Mouse (Mus musculus) urinary bladder, postnatal 0 days (tissue): Measurements from ENCODE around the gene Vmn2r110. TPM values are rescaled to one million over a fixed set of nuclear protein-coding genes. Genes with fewer than 3 reads are reported as not detected.

Source experiments
- polyA plus RNA-seq: library from polyadenylated mRNA; unstranded; fragments of >200 nt; fragmentation: Nextera tagmentation; extraction: Ambion mirVana; gene quantifications from 2 replicates; pipeline ENCODE4 v1.2.1, GENCODE M21; 2015

Vmn2r110 gene
- 0.01 TPM in 1 of 2 replicates, not detected in the other for polyA plus RNA-seq

DNA sequence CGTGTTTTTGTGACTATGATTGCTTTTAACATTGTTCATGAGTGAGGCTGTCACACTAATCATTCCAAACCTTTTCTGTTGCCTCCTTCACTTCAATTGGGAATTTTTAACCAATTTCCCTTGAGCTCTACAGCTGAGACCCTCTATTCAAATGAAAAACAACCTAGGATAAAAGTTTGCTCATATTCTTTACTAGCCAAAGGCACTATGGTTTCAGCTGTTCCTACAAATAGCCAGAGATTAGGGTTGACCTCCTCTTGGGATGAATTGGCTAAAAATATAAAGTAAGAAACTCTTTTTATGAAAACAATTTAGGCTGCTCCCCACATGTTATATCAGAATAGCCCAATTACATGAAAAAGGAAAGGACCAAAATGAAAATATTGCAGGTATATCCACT is at the start of gene Vmn2r110:
Gene Vmn2r110, minus strand, starts transcription at position 101 of the 400 bp plus-strand sequence.

DNA sequence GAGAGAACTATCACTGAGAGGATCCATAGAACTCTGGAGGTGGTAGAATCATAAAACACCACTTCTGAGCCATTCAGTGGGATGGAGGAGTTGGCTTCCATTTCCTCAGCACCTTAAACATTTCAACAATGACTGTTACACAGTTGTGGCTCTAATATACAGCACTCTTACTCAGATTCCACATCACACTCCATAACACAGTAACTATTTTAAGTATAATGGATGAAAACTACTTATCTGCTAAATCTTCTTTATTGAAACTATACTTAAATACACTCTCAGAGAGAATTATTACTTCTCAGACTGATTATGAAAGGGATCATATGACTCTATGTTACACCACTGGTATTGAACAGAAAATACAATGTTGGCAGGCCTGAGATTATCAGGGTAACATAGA is 28.6 kb upstream of the Vmn2r110 start, which contains the start of gene Fpr-rs3:
Gene Fpr-rs3, minus strand, starts transcription at position 101 of the 400 bp plus-strand sequence.

DNA sequence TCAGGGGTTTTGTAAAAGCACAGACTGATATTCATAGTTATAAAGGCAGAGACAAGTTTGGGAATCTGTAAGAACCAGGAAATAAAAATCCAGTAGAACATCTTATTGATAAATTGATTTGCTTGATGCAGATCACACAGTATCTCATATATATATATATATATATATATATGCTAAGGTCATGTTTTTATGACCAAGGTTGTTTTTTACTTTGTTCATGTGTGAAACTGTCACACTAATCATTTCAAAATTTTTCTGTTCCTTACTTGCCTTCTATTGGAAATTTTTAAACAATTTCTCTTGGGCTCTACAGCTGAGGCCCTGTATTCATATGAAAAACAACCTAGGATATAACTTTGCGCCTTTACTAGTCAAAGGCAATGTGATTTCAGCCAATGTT is 31.6 kb downstream of the Vmn2r110 start, which contains the start of gene Vmn2r109:
Gene Vmn2r109, minus strand, starts transcription at position 101 of the 400 bp plus-strand sequence.

Other genes starting within 250 kb of the Vmn2r110 start
- gene Vmn1r224, start 182.3 kb downstream of the Vmn2r110 start, polyA plus RNA-seq, result not detected in 2 replicates
- gene Vmn2r108, start 115.1 kb downstream of the Vmn2r110 start, polyA plus RNA-seq, result not detected in 2 replicates
- gene Vmn1r225, start 98.3 kb downstream of the Vmn2r110 start, polyA plus RNA-seq, result not detected in 2 replicates
- not detected in 2 replicates for gene Vmn2r109, start 31.7 kb downstream of the Vmn2r110 start, polyA plus RNA-seq
- gene Fpr-rs3, start 28.5 kb upstream of the Vmn2r110 start, polyA plus RNA-seq, result not detected in 2 replicates
- not detected in 2 replicates for gene Vmn1r226, start 86.4 kb upstream of the Vmn2r110 start, polyA plus RNA-seq
- not detected in 2 replicates for gene Vmn1r227, start 133.4 kb upstream of the Vmn2r110 start, polyA plus RNA-seq
- gene Vmn1r228, start 189.7 kb upstream of the Vmn2r110 start, polyA plus RNA-seq, result not detected in 2 replicates
- not detected in 2 replicates for gene Vmn1r229, start 215.1 kb upstream of the Vmn2r110 start, polyA plus RNA-seq
- gene Vmn1r230, start 244.0 kb upstream of the Vmn2r110 start, polyA plus RNA-seq, result not detected in 2 replicates